Mouse (Mus musculus) erythroblast, embryonic 14.5 days (primary cell): ENCODE results near the gene U2af2.

Source experiments
- GATA1 ChIP-seq: IDR thresholded peaks from 2 replicates; pipeline ENCODE4 v1.6.1; 2012; ENCODE audit warnings: low read length, inconsistent platforms, mixed read lengths
- TAL1 ChIP-seq: IDR thresholded peaks from 3 replicates; pipeline ENCODE4 v1.6.1; 2012; ENCODE audit warnings: low read length, inconsistent platforms, mixed read lengths

DNA sequence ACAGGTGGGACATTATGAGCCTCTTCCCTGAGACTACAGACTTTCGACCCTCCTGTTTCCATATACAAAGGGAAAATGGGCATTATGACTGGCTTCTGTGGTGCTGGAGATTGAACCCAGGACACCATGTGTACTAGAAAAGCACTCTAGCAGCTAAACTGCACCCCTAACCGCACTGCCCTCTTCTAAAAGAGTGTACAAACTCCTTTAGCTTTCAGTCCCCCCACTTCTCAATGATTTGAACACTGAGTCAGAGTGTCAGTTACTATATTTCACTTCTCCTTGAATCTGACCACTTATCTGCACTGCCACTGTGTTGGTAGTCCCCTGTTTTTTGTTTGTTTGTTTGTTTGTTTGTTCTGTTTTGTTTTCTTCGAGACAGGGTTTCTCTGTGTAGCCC, 28.1 kb upstream of the U2af2 start, which contains the start of gene 4632433K11Rik:
- TF ChIP-seq GATA1 (no peak), TAL1 (no peak)
